Mouse (Mus musculus): Measurements from ENCODE around the gene Tmigd3. TPM values are rescaled to one million over a fixed set of nuclear protein-coding genes. Genes with fewer than 3 reads are reported as not detected.

Tmigd3 gene
- polyA plus RNA-seq, 1 experiment from 2014 or later = not detected

DNA sequence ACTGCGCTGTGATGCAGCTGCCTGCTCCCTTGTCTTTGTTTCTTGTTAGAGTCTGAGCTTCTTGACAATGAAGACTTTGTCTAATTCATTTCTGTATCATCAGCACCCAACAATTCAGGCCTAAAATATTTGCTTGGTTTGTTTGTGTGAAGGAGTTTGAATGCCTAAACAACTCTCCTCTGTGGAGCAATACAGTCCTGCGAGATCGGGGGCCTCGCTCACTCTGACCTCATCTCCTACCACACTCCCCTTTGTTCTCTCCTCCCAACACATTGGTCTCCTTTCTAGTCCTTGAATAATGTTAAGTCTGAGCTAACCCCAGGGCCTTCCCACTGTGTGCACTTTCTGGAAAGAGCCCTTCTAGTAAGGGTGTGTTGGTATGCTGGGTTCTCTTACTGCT lies 15.9 kb upstream of the Tmigd3 start:
- no peak overlapping the region for H3K27ac ChIP-seq

DNA sequence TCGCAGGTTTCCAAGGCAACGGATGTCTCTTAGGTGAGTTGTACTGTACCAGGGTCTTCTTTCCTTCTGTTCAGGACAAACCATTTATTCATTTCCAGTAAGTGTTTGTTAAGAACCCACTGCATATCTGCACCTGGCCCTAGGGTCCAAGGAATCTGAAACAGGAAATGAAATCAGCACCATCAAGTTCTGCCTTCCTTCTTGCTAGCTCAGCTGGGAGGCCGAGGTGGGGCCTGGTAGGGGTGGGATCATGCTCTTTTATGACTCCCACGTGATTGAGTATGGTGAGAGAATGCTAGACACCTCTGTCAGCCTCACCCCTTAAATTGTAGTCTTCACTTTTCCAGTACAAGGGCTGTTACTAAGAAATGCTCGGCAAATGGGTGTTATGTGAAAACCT lies 13.2 kb upstream of the Tmigd3 start:
- Histone ChIP-seq H3K4me1 (peaks cover 13% of the 10 kb centered on the region), H3K9me3 (no peaks in the 10 kb centered on the region), H3K36me3 (replicated peaks) (no peaks in the 10 kb centered on the region), H3K27me3 (ENCODE audit: poor library complexity, severe bottlenecking) (no peaks in the 10 kb centered on the region), H3K4me3 (no peak overlapping the region), H3K27ac (no peak overlapping the region)
- no peak for DNase-seq (ENCODE audit: extremely low spot score, low spot score)
- WGBS = 80% methylated on average over 5 of the region's 5 CpGs

More for the DNA sequence above, 15.9 kb upstream of the Tmigd3 start:
- H3K4me1 ChIP-seq = peaks cover 6% of the 10 kb centered on the region; the same call in 1 of the 2 replicates
- no peak for DNase-seq (ENCODE audit: extremely low spot score, low spot score)
- no peaks in the 10 kb centered on the region for H3K27me3 ChIP-seq (ENCODE audit: poor library complexity, severe bottlenecking)
- 74% methylated on average over 4 of the region's 4 CpGs for WGBS
- no peak overlapping the region for H3K4me3 ChIP-seq
- H3K36me3 ChIP-seq (replicated peaks) = no peaks in the 10 kb centered on the region
- no peaks in the 10 kb centered on the region for H3K9me3 ChIP-seq

DNA sequence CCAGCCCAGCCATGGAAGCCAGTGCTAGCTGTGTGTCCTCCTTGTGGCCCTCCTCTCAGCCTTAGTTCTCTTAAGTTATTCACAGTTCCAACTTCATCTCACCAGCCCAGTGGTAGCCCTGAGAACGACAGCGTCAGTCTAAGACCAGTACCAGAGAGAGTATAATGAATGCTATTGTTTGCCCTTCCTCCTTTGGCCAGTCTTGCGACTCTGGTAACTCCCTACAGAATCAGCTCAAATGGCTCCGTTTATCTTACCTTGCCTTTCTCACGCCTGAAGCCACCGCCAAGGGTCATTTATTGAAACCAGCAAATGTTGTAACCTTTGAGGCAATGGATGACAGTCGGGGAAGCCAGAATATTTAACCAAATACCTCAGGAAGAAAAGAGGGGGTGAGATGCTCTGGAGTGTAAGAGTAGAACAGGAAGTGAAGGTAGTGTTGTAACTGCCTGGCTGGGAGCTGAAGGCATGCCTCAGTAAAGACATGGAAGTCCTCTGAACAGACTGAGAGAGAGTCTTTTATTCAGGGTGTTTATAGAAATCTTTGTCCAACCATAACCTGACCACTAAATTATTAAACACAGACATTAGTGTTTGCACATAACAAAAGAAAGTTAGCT lies 8.8 kb upstream of the Tmigd3 start:
- DNase-seq (ENCODE audit: extremely low spot score, low spot score) = no peak
- 38% methylated on average over 7 of the region's 7 CpGs for WGBS
- H3K9me3 ChIP-seq = no peaks in the 10 kb centered on the region
- H3K27ac ChIP-seq = no peak overlapping the region
- no peaks in the 10 kb centered on the region for H3K36me3 ChIP-seq (replicated peaks)
- H3K27me3 ChIP-seq (ENCODE audit: poor library complexity, severe bottlenecking) = no peaks in the 10 kb centered on the region
- H3K4me3 ChIP-seq = no peak overlapping the region
- H3K4me1 ChIP-seq = peaks cover 7% of the 10 kb centered on the region

DNA sequence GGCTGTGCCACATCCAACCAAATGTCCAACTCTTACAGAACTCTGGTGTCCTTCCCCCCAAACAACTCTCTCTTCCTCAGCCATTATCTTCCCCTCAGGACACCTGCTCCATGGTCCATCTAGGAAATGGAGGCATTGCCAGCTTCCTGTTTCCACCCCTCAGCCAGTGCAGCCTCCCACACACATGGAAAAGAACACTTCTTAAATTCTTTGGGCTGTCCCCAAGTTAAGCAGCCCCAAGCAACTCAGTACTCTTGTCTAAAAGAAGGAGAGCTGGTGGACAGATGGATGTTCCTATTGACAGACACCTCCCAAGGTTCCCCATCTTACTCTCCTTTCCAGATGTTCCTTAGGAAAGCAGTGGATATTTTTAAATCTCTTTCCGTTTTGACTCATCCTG lies 6.6 kb upstream of the Tmigd3 start:
- H3K4me1 ChIP-seq = peaks cover 7% of the 10 kb centered on the region
- H3K27me3 ChIP-seq (ENCODE audit: poor library complexity, severe bottlenecking) = no peaks in the 10 kb centered on the region
- no peak overlapping the region for H3K4me3 ChIP-seq
- 80% methylated on average over 1 of the region's 1 CpGs for WGBS
- no peaks in the 10 kb centered on the region for H3K9me3 ChIP-seq
- no peak for DNase-seq (ENCODE audit: extremely low spot score, low spot score)
- no peaks in the 10 kb centered on the region for H3K36me3 ChIP-seq (replicated peaks)
- H3K27ac ChIP-seq = no peak overlapping the region

DNA sequence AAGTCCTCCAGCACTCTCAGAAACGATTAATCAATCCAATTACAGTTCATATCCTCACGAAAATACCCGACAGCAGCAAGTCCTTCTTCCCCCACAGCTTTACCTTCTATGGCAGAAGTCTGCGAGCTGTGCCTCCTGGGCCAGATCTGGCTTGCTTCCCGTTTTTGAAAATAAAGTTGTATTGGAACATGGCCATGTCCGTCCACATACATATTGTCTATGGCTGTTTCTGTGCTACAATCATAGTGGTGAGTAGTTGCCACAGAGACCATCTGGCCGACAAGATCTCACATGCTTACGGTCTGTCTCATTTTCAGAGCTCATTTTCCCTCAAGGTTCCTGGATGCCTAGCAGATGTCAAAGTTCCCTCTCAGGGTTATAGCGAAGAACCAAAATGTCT lies 5.6 kb upstream of the Tmigd3 start:
- Histone ChIP-seq H3K9me3 (no peaks in the 10 kb centered on the region), H3K27me3 (ENCODE audit: poor library complexity, severe bottlenecking) (no peaks in the 10 kb centered on the region), H3K36me3 (replicated peaks) (no peaks in the 10 kb centered on the region), H3K4me3 (no peak overlapping the region), H3K4me1 (peaks cover 7% of the 10 kb centered on the region), H3K27ac (no peak overlapping the region)
- no peak for DNase-seq (ENCODE audit: extremely low spot score, low spot score)
- 89% methylated on average over 9 of the region's 9 CpGs for WGBS

DNA sequence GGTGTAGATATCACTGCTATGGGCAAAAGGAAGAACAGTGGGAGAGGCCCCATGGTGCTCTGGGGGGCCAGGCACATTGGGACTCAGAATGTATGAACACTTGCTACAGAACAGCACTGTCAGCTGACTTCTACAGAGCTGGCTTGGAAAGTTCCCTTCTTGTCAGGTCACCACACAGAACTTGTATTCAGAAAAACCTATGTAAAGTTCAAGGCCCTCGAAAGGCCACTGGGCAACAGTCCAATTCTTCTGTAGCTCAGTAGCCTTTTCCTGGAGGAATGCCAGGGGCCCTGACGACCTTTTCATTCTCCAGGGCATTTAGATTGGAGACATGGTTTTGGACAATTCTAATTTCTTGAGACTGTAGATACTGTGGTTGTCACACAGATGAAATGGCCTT lies 2.6 kb upstream of the Tmigd3 start:
- H3K4me3 ChIP-seq = no peak overlapping the region
- no peaks in the 10 kb centered on the region for H3K9me3 ChIP-seq
- 83% methylated on average over 2 of the region's 2 CpGs for WGBS
- H3K27me3 ChIP-seq (ENCODE audit: poor library complexity, severe bottlenecking) = no peaks in the 10 kb centered on the region
- DNase-seq (ENCODE audit: extremely low spot score, low spot score) = no peak
- peaks cover 6% of the 10 kb centered on the region for H3K4me1 ChIP-seq
- no peak overlapping the region for H3K27ac ChIP-seq
- no peaks in the 10 kb centered on the region for H3K36me3 ChIP-seq (replicated peaks)

DNA sequence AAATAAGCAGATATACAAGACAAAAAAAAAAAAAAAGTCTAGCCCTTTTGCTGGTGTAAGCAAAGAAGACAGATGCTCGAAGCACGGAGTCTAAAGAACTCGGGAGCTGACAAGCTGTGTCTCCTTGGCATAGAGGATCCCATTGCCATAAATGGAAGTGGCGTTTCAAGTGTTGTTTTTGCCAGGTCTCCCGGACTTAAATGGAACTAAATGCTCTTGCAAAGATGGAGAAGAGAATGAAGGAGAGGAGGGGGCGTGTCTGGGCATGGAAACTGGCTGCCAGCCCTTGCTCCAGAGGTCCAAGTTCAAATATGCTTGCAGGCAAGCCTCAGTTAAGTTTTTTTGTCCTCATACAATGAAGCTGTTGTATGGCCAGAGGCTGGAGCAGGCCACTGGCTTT lies 1.3 kb downstream of the Tmigd3 start:
- H3K27me3 ChIP-seq (ENCODE audit: poor library complexity, severe bottlenecking) = no peaks in the 10 kb centered on the region
- peaks cover 6% of the 10 kb centered on the region for H3K4me1 ChIP-seq
- H3K4me3 ChIP-seq = no peak overlapping the region
- H3K36me3 ChIP-seq (replicated peaks) = no peaks in the 10 kb centered on the region
- 76% methylated on average over 6 of the region's 6 CpGs for WGBS
- DNase-seq (ENCODE audit: extremely low spot score, low spot score) = no peak
- no peak overlapping the region for H3K27ac ChIP-seq
- no peaks in the 10 kb centered on the region for H3K9me3 ChIP-seq

DNA sequence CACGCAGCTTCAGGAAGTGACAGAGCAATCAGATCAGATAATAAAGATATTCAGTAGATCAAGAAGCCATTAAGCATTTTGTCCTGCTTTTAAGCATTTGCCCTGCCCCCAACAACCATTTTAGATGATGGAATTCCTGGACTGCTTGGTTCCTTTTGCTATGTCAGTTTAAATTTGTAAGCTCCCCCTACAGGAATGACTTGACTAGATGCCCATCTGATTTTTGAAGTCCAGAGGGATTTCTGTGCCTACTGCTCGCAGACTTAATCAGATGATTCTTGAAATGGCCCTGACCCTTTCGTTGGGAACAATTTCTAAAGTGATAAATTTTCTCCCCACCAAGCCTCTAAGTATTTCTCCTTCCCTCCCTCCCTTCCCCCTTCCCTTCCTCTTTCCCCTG lies 1.9 kb downstream of the Tmigd3 start:
- Histone ChIP-seq H3K27me3 (ENCODE audit: poor library complexity, severe bottlenecking) (no peaks in the 10 kb centered on the region), H3K4me1 (peaks cover 6% of the 10 kb centered on the region), H3K4me3 (no peak overlapping the region), H3K9me3 (no peaks in the 10 kb centered on the region), H3K36me3 (replicated peaks) (no peaks in the 10 kb centered on the region), H3K27ac (no peak overlapping the region)
- DNase-seq (ENCODE audit: extremely low spot score, low spot score) = no peak
- WGBS = 77% methylated on average over 3 of the region's 3 CpGs

DNA sequence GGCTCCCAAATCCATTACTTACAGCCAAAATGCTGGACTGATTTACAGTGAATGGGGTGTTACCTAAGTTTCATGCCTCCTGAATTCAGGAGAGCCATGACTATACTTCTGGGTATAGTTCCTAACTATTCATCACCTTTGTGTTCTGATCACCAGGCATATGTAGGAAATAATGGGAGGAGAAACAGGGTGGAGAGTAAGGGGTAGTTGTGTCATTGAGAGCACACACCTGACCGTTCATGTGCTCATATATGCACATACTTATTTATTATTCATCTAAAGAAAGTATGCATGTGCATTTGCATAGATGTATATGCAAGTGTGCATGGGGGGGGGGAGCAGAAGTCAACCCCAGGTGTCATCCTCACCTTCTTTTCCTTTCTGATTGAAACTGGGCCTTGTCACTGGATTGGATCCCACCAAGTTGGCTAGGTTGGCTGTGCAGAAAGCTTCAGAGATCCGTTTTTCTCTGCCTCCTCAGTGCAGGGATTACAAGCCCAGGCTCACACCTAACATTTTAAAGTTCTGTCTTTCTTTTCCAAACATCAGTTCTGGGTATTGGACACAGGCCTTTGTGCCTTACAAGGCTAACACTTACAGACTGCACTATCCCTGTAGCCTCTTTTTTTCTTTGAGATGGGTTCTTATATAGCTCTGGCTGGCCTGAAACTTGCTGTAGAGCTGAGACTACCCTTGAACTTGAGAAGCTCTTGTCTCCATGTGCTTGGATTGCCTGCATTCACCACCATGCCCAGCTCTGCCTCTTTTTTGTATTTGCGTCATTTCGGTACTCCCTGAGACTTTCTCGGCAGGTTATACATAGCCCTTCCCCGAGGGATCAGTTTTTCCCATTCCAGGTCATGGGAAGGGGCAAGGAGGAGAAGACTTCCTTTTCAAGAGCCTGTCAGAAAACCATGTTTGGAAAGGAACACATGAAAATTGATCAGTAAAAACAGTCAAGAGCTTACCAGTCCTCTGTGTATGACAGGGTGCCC lies 3.0 kb downstream of the Tmigd3 start:
- H3K9me3 ChIP-seq = no peaks in the 10 kb centered on the region

DNA sequence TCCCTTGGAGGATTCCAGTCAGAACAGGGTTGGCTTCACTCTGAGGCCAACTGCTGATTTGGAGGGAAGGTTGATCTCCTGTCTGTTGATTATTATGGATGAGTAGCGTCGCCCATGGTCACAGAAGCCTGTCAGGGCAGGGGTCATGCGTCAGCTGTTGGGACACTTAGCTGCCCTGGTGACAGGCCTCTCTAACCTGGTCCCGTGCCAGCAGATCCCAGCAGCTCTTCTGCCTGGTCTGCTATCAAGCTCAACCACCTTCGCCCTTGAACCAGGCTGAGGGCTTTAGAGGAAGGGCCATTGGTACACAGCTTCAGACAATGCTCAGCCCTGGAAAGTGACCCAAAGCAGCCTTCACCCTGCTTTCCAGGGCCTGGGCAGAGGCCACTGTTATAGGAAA lies 5.3 kb downstream of the Tmigd3 start:
- no peaks in the 10 kb centered on the region for H3K27me3 ChIP-seq (ENCODE audit: poor library complexity, severe bottlenecking)
- H3K36me3 ChIP-seq (replicated peaks) = no peaks in the 10 kb centered on the region
- peaks cover 6% of the 10 kb centered on the region for H3K4me1 ChIP-seq
- 82% methylated on average over 5 of the region's 5 CpGs for WGBS
- H3K9me3 ChIP-seq = no peaks in the 10 kb centered on the region
- no peak overlapping the region for H3K4me3 ChIP-seq
- no peak for DNase-seq (ENCODE audit: extremely low spot score, low spot score)
- H3K27ac ChIP-seq = no peak overlapping the region

More for the DNA sequence above, 3.0 kb downstream of the Tmigd3 start:
- H3K4me1 ChIP-seq = peaks cover 6% of the 10 kb centered on the region
- H3K36me3 ChIP-seq (replicated peaks) = no peaks in the 10 kb centered on the region
- no peak for DNase-seq (ENCODE audit: extremely low spot score, low spot score)
- no peak overlapping the region for H3K27ac ChIP-seq
- no peaks in the 10 kb centered on the region for H3K27me3 ChIP-seq (ENCODE audit: poor library complexity, severe bottlenecking)
- WGBS = 85% methylated on average over 6 of the region's 6 CpGs
- no peak overlapping the region for H3K4me3 ChIP-seq

DNA sequence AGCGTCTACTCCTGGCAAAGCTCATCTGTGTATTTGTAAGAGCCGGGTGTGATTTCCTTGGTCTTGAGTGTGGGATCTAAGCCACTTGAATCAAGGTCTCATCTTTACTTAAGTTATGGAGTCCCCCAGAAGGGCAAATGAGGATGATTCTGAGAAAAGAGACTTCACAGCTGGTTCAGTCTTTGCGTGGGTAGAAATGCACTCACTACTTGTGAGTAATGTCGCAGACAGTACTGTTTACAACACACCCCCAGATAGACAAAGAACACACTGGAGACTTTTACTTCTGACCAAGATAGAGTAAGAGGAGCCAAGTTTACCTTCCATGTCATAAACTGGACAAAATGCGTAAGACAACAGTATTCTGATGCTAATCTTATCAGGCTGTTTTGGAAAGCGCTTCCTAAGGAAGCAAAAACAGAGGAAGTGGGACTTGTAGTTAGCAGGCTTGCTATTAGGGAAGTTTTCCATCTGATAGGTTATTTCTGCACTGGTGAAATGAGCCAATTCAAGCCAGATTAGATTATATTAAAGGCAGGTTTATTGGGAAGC lies 6.6 kb downstream of the Tmigd3 start:
- Histone ChIP-seq H3K27ac (no peak overlapping the region), H3K9me3 (no peaks in the 10 kb centered on the region), H3K36me3 (replicated peaks) (no peaks in the 10 kb centered on the region), H3K4me1 (peaks cover 3% of the 10 kb centered on the region), H3K27me3 (ENCODE audit: poor library complexity, severe bottlenecking) (no peaks in the 10 kb centered on the region), H3K4me3 (no peak overlapping the region)
- 97% methylated on average over 6 of the region's 6 CpGs for WGBS
- DNase-seq (ENCODE audit: extremely low spot score, low spot score) = no peak

DNA sequence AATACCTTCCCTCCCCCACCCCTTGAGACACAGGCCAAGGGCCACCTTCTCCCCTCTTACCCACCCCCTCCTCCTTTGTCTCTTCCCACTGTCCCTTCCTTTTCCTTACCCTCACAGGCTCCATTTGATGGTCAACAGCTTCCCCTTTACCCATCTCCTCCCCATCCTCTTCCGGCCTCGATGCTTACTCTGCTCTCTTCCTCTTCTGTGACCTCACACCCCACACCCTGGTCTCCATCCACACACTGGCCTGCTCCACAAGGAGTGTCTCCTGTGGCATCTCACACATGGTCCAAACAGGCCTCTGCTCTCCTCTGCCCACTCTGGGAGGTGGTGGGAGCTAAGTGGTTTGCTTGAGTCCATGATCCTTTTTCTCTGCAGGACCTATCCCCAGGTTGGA lies 7.2 kb downstream of the Tmigd3 start:
- no peaks in the 10 kb centered on the region for H3K9me3 ChIP-seq
- DNase-seq (ENCODE audit: extremely low spot score, low spot score) = no peak
- no peaks in the 10 kb centered on the region for H3K4me1 ChIP-seq
- no peak overlapping the region for H3K4me3 ChIP-seq
- no peak overlapping the region for H3K27ac ChIP-seq
- no peaks in the 10 kb centered on the region for H3K36me3 ChIP-seq (replicated peaks)
- H3K27me3 ChIP-seq (ENCODE audit: poor library complexity, severe bottlenecking) = no peaks in the 10 kb centered on the region
- WGBS = 75% methylated on average over 2 of the region's 2 CpGs

DNA sequence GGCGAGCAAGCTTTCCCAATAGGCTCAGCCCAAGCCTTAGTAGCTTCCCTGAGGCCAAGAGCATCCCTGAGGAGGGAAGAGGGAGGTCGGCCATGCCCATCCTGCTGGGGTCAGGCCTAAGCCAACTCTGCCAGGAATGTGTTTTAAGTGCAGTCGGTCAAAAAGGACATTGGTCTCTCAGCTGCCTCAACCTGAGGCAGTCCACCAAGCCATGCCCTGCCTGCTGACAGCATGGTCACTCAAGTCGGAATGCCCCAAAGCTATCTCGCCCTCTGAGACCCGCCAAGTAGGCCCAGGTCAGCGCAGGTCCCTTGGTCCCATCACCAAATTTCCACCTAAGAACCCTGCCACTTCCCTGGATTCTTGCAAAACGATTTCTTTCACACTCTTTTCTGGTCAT lies 8.0 kb downstream of the Tmigd3 start:
- Histone ChIP-seq H3K4me3 (no peak overlapping the region), H3K27me3 (ENCODE audit: poor library complexity, severe bottlenecking) (no peaks in the 10 kb centered on the region), H3K27ac (no peak overlapping the region), H3K9me3 (no peaks in the 10 kb centered on the region), H3K4me1 (no peaks in the 10 kb centered on the region), H3K36me3 (replicated peaks) (no peaks in the 10 kb centered on the region)
- 89% methylated on average over 8 of the region's 8 CpGs for WGBS
- no peak for DNase-seq (ENCODE audit: extremely low spot score, low spot score)
